Mouse (Mus musculus) monocyte, adult 2 months (primary cell): ENCODE data around the gene Nfkbil1.

Experiments
- DNase-seq, 2 experiments: peaks; one replicate each; pipeline ENCODE4 v3.0.0; 2022; ENCODE audit warnings: low spot score in 2 of 2, low read depth in 1 of 2

Nfkbil1 gene

DNA sequence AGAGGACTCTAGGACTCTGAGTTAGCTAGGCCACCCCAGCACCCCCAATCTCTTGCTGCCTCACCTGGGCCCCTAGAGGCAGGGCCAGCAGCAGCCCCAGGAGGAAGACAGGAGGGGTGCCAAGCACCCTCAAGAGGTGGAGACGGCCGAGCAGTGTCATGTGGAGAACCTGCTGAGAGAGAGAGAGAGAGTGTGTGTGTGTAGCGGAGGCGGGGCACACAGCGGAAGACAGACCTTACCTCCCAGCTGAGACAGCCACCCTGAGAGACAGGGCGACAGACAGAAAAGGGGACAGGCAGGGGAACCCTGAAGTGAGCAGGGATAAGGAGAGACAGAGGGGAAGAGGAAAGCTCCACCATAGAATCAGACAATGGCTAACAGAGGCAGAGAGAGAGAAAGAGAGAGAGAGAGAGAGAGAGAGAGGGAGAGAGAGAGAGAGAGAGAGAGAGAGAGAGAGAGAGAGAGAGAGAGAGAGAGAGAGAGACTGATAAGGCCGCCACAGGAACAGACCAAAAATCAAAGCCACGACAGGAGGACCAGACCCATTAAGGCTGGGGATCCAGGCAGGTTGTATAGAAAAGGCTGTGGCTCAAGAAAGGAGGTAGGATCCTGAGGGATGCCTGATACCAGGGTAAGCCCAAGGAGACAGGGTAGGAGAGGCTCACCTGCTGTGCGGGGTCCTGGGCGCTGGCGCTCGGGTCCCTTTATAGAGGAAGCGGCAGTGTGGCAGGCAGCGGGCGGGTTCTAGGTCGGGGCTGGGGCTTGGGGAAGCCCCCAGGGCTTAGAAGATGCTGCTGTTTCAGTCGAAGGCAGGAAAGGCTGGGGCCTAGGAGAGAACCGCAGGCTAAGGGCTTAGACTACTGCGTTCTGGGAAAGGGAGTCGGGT is 30.9 kb downstream of the Nfkbil1 start, which contains the start of gene Lta:
TSS of gene Lta (minus strand) at position 858 of the 886 bp plus-strand sequence.
- DNase-seq = no peak

DNA sequence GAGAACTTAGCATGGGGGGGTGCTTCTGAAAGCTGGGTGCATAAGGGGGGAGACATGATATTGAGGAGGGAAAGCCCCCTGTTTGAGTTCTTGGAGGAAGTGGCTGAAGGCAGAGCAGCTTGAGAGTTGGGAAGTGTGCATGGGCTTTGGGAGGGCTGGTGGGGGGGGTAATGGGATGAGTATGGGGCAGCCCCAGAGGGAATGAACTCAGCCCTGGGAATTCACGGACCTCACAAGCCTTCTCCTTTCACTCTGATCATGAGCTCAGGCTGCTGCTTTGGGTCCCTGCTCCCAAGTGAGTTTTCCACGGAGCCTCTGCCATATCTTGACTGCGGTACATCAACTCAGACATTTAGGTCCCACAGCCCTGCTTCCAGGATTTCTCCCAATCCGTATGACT is 33.1 kb downstream of the Nfkbil1 start:
- no peak for DNase-seq

DNA sequence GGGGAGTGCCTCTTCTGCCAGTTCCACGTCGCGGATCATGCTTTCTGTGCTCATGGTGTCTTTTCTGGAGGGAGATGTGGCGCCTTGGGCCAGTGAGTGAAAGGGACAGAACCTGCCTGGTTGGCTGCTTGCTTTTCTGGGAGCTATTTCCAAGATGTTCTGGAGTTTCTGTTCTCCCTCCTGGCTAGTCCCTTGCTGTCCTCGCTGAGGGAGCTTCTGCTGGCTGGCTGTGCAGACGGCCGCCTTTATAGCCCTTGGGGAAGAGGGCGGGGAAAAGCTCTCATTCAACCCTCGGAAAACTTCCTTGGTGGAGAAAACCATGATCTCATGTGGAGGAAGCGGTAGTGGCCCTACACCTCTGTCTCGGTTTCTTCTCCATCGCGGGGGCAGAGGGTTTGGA is 33.8 kb downstream of the Nfkbil1 start, which contains the start of gene Tnf:
TSS of gene Tnf (minus strand) at position 221 of the 400 bp plus-strand sequence.
- peak in 1 of 2 experiments; percentile 81 for DNase-seq

DNA sequence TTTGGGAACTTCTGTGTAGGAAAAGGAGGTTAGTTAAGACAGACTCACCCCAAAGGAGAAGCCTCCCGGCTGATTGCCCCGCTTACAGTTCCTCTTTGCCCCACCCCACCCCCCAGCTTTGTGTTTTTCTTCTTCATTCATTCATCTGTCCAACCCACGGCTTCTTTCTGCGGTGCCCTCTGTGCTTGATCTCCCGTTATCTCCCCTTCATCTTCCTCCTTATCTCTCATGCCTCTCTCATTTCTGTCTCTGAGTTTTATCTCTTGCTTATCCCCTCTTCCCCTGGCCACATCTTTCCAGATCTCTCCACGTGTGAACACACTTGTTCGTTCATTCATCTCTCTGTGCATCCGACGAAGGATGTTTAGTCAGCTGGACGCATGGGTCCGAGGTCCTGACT is 34.5 kb downstream of the Nfkbil1 start:
- DNase-seq = no peak

DNA sequence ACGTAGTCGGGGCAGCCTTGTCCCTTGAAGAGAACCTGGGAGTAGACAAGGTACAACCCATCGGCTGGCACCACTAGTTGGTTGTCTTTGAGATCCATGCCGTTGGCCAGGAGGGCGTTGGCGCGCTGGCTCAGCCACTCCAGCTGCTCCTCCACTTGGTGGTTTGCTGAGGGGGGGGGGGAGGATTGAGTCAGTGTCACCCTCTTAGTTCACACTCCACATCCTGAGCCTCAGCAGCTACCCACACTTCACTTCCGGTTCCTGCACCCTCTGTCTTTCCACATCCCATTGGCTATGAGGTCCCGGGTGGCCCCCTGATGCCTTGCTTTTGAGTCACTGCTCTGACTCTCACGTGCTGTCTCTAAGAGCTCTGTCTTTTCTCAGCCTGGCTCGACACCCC is 35.2 kb downstream of the Nfkbil1 start:
- DNase-seq = peak; percentile 68 to 77

DNA sequence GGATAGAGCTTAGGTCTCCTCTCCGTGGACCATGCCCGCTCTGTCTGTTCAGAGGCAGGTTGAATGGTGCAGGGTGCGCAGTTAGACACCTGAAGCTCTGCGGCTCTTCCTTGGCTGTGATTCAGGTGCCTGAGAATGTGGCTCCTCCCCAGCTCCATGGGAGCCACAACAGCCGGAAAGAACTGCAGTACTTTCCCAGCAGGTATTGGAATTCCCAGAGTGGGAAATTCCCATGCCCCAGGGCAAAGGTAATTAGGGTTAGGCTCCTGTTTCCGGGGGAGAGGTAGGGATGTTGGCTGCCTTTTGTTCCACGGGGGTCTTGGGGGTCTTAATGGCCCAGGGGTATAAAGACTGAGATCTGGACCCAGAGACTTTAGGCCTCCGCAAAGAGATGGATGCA is 36.6 kb downstream of the Nfkbil1 start:
- DNase-seq = no peak

DNA sequence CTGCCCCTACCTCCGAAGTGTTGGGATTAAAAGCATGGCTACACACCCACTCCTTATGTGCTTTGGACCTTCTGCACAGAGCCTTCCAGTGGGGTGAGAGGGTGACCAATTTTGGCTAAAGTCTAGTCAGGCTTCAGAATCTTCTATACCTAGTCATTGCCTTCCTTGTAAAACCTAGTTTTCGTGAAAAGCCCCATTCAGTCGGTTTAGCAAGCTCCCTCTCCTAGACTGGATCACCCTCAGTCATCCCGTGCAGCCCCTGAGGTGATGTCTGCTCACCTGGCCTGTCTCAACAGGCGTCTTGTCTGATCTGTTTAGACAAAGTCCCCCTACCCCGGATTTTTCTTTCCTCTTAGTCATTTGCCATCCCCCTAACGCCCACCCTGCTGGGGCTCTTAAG is 37.6 kb downstream of the Nfkbil1 start:
- no peak for DNase-seq

DNA sequence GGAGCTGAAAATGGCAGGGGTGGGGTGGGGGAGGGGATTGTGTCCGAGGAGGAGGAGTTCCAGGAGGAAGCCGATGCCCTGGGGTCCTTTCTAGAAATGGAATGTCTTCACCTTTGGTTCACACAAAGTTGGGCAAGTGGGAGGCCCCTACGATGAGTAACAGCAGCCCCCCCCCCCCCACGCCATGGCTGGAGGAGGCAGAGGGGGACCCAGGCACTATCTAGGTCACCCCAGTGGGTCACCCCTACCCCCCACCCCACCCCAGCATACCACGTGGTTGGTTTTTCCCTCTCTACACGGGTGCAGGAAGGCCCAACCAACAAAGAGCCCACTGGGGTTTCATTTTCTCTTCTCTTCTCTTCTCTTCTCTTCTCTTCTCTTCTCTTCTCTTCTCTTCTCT is 38.5 kb downstream of the Nfkbil1 start:
- no peak for DNase-seq

DNA sequence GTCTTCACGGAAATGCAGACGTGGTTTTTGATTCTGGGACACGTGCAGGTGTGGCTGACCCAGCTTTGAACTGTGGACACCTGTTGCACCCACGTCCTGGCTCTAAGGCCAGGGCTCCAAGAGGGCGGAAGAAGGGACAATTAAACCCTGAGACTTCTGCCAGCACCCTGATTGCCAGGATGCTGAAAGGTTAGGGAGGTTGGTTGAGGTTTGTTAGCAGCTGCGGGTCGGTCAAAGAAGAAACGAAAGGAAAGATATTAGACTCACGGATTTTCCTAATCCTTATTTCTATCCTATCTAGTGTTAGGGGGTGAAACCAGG is 39.3 kb downstream of the Nfkbil1 start:
- no peak for DNase-seq

DNA sequence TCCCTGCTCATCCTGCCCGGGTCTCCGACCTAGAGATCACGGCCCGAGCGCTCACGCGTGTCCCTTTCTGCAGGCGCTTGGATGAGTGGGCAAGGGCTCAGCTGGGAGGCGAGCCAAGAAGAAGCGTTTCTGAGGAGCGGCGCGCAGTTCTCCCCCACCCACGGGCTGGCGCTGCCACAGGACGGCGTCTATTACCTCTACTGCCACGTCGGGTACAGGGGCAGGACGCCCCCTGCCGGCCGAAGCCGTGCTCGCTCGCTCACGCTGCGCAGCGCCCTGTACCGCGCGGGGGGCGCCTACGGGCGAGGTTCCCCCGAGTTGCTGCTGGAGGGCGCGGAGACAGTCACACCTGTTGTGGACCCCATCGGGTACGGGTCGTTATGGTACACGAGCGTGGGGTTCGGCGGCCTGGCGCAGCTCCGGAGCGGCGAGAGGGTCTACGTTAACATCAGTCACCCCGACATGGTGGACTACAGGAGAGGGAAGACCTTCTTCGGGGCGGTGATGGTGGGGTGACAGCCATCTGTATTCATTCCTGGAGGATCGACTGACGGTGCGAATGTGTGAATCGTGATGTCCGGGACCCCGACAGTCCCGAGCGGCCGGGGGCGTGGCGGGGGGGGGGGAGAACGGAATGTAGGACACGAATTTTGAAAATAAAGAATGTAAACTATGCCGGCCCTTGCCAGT is 39.8 kb downstream of the Nfkbil1 start:
- DNase-seq = peak in 1 of 2 experiments; percentile 84

DNA sequence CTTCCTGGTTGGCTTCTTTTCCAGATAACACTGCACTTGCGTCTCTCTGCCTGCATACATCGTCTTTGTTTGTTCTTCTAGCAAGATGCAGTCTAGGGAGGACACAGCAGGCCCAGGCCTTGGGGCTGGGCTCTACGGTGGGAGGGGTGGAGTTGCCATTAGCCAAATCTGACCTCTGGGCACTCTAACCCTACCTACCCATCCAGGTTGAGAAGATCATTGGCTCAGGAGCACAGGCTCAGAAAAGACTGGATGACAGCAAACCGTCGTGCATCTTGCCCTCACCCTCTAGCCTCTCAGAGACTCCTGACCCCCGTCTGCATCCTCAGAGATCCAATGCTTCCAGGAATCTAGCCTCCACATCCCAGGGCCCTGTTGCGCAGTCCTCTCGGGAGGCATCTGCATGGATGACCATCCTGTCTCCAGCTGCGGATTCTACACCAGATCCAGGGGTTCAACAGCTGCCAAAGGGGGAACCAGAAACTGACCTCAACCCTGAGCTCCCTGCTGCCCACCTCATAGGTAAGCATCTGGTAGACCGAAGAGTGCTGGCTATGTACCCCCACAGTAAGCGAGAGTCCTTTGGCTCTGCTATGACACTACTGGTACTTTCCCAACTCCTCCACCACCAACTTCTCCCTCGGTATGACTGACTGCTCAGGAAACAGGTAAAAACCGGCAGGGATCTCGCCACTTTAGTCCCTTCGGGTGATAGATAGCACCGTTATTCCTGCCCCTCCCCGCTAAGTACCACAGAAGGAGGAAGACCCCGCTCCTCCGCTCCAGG is 40.6 kb downstream of the Nfkbil1 start:
- DNase-seq = no peak

DNA sequence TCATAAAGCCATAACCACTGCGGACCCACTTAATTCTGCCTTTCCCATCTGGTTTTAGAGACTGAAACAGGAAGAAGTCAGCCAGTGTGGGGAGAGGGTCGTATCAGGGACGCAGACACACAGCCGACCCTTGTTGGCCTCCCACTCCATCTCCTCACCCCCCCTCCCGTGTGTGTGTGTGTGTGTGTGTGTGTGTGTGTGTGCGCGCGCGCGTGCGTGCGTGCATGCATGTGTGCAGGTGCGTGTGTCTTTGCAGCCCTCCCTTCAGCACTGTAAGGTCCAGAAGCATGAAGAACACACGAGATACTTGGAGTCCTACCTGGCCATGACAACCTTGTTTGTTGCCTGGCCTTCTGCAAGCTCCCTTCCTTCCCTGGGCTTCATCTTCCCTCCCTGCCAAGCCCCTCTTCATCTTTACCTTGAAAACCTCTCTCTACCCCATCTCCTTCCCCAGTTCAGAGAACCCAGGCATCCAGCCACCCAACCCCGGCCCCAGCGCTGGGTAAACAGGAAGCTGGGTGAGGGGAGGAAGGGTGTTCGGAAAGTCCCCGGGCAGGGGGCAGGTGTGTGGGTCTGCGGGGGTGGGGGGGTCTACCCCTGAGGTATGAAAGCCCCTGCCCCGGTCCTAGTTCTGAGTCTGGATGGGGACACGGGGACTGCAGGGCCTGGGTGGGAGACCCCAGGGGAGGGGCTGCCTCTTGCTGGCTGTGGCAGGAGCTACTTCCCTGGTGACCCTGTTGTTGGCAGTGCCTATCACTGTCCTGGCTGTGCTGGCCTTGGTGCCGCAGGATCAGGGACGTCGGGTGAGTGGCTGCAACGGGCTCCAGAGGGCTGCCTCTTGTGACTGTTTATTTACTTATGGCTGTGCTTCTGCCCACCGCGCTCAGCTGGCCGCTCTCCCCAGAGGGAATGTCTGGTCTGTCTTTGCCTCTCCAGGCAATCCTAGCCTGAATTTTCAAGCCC is 41.4 kb downstream of the Nfkbil1 start, which contains the start of gene Ltb:
TSS of gene Ltb (plus strand) at position 559 of the 963 bp plus-strand sequence.
- no peak for DNase-seq

DNA sequence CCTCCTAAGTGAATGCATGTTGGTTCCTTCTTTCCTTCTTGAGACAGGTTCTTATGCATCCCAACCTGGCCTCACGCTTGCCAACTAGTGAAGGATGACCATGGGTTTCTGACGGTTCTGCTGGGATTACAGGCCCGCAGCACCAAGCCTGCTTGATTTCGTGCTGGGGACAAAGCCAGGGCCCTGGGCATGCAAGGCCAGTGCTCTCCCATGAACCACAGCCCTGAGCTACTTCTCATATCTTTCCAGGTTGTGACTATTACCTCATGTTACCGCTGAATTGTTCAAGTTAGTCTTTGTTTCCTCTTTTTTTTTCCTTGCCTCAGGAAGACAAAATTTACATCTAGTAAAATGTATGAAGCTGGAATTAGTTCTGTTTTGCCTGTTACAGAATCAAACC is 42.7 kb downstream of the Nfkbil1 start:
- peak in 1 of 2 experiments; percentile 28 for DNase-seq

DNA sequence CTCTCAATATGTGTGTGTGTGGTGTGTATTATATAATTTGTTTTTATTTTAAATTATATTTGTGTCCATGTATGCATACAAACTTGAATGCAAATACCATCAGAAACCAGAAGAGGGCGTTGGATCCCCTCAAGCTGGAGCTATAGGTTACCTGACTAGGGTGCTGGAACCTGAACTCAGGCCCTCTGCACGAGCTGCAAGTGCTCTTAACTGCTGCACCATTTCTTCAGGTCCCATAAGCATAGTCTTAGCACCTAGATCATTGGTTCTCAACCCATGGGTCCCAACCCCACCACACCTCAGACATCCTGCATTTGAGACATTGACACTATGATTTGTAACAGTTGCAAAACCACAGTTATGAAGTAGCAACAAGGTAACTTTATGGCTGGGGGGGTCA is 43.9 kb downstream of the Nfkbil1 start:
- no peak for DNase-seq

DNA sequence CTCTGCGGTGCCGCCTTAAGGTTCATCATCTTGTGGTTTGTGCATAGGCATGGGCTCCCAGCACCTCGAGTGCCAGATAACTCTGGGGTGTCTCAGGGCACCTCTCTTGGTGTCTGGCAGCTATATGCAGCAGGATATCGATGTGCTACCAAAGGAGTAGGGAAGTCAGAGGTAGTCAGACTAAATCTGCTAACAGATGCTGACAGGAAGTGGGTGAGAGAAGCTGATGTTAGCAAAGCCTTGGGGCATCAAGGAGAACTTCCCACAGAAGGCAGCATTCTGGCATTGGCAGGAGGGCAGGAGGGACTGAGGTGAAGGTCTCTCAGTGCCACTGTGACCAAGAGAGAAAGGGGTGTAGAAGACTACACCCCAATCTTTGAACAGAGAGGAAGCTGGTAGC is 45.5 kb downstream of the Nfkbil1 start:
- peak in 1 of 2 experiments; percentile 25 for DNase-seq

DNA sequence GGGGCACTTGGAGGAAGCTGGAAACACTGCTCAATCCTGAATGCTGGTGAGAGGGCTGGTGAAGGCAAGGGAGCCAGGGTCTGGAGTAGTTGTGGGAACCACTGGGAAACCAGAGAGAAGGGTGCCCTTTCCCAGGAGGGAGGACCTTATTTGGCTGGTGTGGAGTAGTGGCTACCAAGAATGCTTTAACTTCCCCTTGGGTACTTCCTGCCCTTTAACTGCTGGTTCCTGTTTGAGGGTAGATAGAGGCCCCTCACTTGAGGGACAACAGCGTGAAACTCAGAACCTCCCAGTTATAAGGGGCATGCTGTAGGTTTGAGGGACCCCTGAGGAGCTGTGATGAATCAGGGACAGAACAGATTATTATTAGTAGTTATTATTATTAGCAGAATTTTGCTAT is 46.4 kb downstream of the Nfkbil1 start:
- DNase-seq = peak in 1 of 2 experiments; percentile 37

DNA sequence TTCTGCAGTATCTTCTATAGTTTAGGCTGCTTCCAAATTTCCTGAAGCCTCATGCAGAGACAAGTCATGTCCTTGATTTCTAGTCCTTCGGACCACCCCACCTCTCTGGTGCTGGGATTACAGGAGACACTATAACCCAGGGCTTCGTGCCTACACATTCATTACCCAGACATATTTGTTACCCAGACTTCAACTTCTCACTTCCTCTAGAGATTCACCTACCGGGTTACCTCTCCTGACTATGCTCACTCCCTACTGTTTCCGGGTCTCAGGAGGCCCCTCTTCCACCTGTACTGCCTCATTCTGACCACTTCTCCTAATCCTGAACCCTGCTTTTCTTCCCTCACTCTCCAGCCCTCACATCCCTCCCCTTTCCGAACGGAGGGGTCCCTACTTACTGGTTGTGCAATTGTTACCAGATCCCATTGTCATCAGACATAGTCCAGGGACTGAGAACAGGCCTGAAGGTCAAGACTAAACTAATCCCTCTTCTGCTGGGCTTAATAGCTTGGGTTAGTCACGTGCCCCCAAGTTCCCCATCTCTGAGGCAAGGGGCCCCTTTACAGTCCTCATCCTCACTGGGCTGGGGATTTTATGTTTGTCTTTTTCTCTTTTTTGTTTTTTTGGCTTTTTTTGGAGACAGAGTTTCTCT is 47.5 kb downstream of the Nfkbil1 start, which contains the start of gene Lst1:
TSS of gene Lst1 (minus strand) at position 481 of the 652 bp plus-strand sequence.
- peak in 1 of 2 experiments; percentile 44 for DNase-seq

DNA sequence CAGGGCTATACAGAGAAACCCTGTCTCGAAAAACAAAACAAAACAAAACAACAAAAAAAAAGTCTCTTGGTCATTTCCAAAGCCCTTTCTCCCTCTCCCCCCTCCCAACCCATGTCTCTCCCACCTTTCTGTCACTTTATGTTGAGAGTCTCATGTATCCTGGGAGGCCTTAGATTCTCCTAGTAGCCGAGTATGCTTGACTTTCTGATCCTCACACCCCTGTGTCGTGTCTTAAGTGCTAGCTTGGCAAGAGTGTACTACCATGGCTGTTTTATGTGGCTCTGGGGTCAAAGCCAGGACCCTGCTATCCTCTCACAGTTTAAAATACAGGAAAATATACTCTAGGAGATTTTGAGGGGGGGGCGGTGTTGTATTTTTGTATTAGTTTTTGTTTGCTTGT is 48.2 kb downstream of the Nfkbil1 start:
- DNase-seq = no peak

DNA sequence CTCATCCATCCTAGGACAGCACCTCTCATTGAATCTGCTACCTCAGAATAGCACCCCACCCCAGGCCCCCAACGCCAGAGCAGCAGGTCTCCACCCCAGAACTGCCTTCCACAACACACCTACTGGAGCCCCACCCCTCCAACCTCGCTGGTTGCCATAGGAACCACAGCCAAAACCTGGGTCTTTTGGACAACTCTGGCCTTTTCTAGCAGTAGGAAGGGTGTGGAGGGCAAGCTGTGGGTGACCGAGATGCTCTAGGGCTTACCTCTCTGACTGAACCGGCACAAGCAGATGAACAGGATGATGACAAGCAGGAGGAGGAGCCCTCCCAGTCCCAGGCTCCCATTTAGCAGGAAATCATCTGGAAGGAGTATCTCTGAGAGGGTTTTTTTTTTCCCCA is 48.9 kb downstream of the Nfkbil1 start:
- peak in 1 of 2 experiments; percentile 41 for DNase-seq
